Mouse (Mus musculus): ENCODE data around the gene Crocc. TPM values are rescaled to one million over a fixed set of nuclear protein-coding genes. Genes with fewer than 3 reads are reported as not detected.
A peak's percentile ranks its signal among the peaks of the same experiment; 100 is the strongest.

The Crocc gene
- polyA plus RNA-seq, 1 experiment from 2014 or later, result 1.6 TPM

DNA sequence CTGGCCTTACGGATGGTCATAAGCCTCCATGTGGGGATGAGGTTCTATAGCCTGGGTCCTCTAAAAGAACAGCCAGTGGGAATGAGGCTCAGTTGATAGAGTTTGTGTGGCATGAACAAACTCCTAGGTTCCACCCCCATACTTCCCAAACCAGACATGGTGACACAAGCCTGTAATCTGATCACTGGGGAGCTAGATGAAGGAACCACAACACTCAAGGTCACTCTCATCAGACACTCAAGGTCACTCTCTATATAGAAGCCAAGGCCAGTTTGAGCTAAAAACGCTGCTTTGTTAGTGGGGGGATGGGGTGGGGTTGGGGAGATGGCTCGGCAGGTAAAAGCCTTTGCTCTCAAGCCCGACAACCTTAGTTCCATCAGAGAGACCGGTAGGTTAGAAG is 39.6 kb upstream of the Crocc start:
- 65% methylated on average over 5 of the region's 5 CpGs for WGBS
- no peak for TF ChIP-seq EP300 (optimal IDR thresholded peaks at IDR 0.05)
- no peak for TF ChIP-seq CTCF (IDR thresholded peaks at IDR 0.05; ENCODE audit: low read depth)
- no peak for ATAC-seq (ENCODE audit: low FRiP score, low TSS enrichment)

DNA sequence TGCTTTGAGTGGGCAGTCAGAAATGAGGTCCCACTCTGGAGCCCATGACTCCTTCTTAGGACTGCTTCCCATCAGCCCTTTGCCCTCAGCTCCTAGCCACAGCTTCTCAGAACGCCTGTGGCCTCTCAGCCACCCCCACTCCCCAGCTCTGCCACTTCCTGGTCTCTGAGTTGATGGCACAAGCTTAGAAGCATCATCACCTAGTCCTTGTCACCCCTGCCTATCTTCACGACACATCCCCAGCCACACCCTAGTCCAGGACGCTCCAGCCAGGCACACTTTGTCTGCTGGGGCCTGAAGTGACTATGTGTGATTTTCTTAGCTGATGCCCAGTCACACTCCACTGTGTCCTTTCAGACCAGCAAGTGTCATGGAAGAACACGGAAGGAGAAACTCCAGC is 38.6 kb upstream of the Crocc start:
- no peak for DNase-seq (ENCODE audit: low spot score)
- Histone ChIP-seq H3K4me2 (replicated peaks; ENCODE audit: low read depth) (no peak overlapping the region), H3K9me3 (ENCODE audit: control insufficient read depth, low read length) (no peaks in the 10 kb centered on the region), H3K27ac (replicated peaks) (no peak overlapping the region), H3K9ac (ENCODE audit: low read length) (no peak overlapping the region), H3K4me3 (ENCODE audit: low read depth, low read length) (no peak overlapping the region), H3K4me1 (replicated peaks; ENCODE audit: control insufficient read depth, insufficient read depth) (no peaks in the 10 kb centered on the region), H3K27me3 (ENCODE audit: control insufficient read depth, insufficient read depth, low read length) (no peaks in the 10 kb centered on the region), H3K36me3 (ENCODE audit: control insufficient read depth, insufficient read depth, low read length) (no peaks in the 10 kb centered on the region)
- no peak for TF ChIP-seq EP300 (optimal IDR thresholded peaks at IDR 0.05)
- no peak for TF ChIP-seq CTCF (IDR thresholded peaks at IDR 0.05; ENCODE audit: low read depth)
- no peak for ATAC-seq (ENCODE audit: low FRiP score, low TSS enrichment)
- WGBS, result 69% methylated on average over 4 of the region's 4 CpGs

More for the DNA sequence above, 39.6 kb upstream of the Crocc start:
- H3K9ac ChIP-seq (ENCODE audit: low read length), result no peak overlapping the region
- no peaks in the 10 kb centered on the region for H3K4me1 ChIP-seq (replicated peaks; ENCODE audit: control insufficient read depth, insufficient read depth)
- no peak for DNase-seq (ENCODE audit: low spot score)
- no peaks in the 10 kb centered on the region for H3K36me3 ChIP-seq (ENCODE audit: control insufficient read depth, insufficient read depth, low read length)
- no peak overlapping the region for H3K4me2 ChIP-seq (replicated peaks; ENCODE audit: low read depth)
- H3K4me3 ChIP-seq (ENCODE audit: low read depth, low read length), result no peak overlapping the region
- no peaks in the 10 kb centered on the region for H3K9me3 ChIP-seq (ENCODE audit: control insufficient read depth, low read length)
- no peaks in the 10 kb centered on the region for H3K27me3 ChIP-seq (ENCODE audit: control insufficient read depth, insufficient read depth, low read length)
- no peak overlapping the region for H3K27ac ChIP-seq (replicated peaks)

GRCm38 (mm10) chr4:141096710-141097109 is 36.4 kb upstream of the Crocc start:
- H3K36me3 ChIP-seq (ENCODE audit: control insufficient read depth, insufficient read depth, low read length), result no peaks in the 10 kb centered on the region
- 22% methylated on average over 9 of the region's 9 CpGs for WGBS
- no peaks in the 10 kb centered on the region for H3K4me1 ChIP-seq (replicated peaks; ENCODE audit: control insufficient read depth, insufficient read depth)
- H3K9me3 ChIP-seq (ENCODE audit: control insufficient read depth, low read length), result no peaks in the 10 kb centered on the region
- no peaks in the 10 kb centered on the region for H3K27me3 ChIP-seq (ENCODE audit: control insufficient read depth, insufficient read depth, low read length)
- H3K4me3 ChIP-seq (ENCODE audit: low read depth, low read length), result no peak overlapping the region
- DNase-seq (ENCODE audit: low spot score) (no peak), ATAC-seq (ENCODE audit: low FRiP score, low TSS enrichment) (no peak)
- no peak overlapping the region for H3K9ac ChIP-seq (ENCODE audit: low read length)
- H3K4me2 ChIP-seq (replicated peaks; ENCODE audit: low read depth), result no peak overlapping the region
- TF ChIP-seq CTCF (IDR thresholded peaks at IDR 0.05; ENCODE audit: low read depth) (no peak), EP300 (optimal IDR thresholded peaks at IDR 0.05) (no peak)
- H3K27ac ChIP-seq (replicated peaks), result no peak overlapping the region

GRCm38 (mm10) chr4:141095016-141095415 is 34.7 kb upstream of the Crocc start:
- no peak overlapping the region for H3K4me2 ChIP-seq (replicated peaks; ENCODE audit: low read depth)
- DNase-seq (ENCODE audit: low spot score), result no peak
- TF ChIP-seq CTCF (IDR thresholded peaks at IDR 0.05; ENCODE audit: low read depth), result no peak
- TF ChIP-seq EP300 (optimal IDR thresholded peaks at IDR 0.05), result no peak
- no peaks in the 10 kb centered on the region for H3K4me1 ChIP-seq (replicated peaks; ENCODE audit: control insufficient read depth, insufficient read depth)
- no peak overlapping the region for H3K4me3 ChIP-seq (ENCODE audit: low read depth, low read length)
- H3K27ac ChIP-seq (replicated peaks), result no peak overlapping the region
- no peaks in the 10 kb centered on the region for H3K27me3 ChIP-seq (ENCODE audit: control insufficient read depth, insufficient read depth, low read length)
- 79% methylated on average over 10 of the region's 10 CpGs for WGBS
- H3K9me3 ChIP-seq (ENCODE audit: control insufficient read depth, low read length), result no peaks in the 10 kb centered on the region
- peak; percentile 42; the same call in 1 of the 2 replicates for ATAC-seq (ENCODE audit: low FRiP score, low TSS enrichment)
- H3K36me3 ChIP-seq (ENCODE audit: control insufficient read depth, insufficient read depth, low read length), result no peaks in the 10 kb centered on the region
- no peak overlapping the region for H3K9ac ChIP-seq (ENCODE audit: low read length)

DNA sequence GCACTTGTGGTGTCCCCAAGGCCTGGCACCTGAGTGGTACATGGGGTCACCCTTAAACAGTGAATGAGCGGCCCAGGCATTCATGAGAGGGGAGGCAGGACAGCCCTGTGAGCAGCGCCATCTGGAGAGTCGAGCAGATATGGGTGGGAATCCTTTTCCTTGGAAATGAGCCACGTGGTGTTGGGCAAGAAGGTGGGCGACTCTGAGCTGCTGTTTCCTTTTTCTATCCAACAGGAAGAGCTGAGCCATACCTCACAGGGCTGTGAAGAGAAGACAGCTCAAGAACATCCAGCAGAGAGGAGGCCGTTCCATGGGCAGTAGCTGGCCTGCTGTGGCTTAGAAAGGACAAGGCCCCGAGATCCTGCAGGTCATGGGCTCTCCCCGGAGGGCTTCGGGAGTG is 28.4 kb upstream of the Crocc start:
- 0 out of 2 replicates have a peak, but pooled peaks have one; percentile 37 for ATAC-seq (ENCODE audit: low FRiP score, low TSS enrichment)
- no peaks in the 10 kb centered on the region for H3K27me3 ChIP-seq (ENCODE audit: control insufficient read depth, insufficient read depth, low read length)
- H3K27ac ChIP-seq (replicated peaks), result no peak overlapping the region
- TF ChIP-seq EP300 (optimal IDR thresholded peaks at IDR 0.05) (no peak), CTCF (IDR thresholded peaks at IDR 0.05; ENCODE audit: low read depth) (no peak)
- H3K4me1 ChIP-seq (replicated peaks; ENCODE audit: control insufficient read depth, insufficient read depth), result no peaks in the 10 kb centered on the region
- no peaks in the 10 kb centered on the region for H3K9me3 ChIP-seq (ENCODE audit: control insufficient read depth, low read length)
- no peaks in the 10 kb centered on the region for H3K36me3 ChIP-seq (ENCODE audit: control insufficient read depth, insufficient read depth, low read length)
- no peak overlapping the region for H3K9ac ChIP-seq (ENCODE audit: low read length)
- H3K4me2 ChIP-seq (replicated peaks; ENCODE audit: low read depth), result no peak overlapping the region
- 52% methylated on average over 9 of the region's 9 CpGs for WGBS
- no peak for DNase-seq (ENCODE audit: low spot score)
- no peak overlapping the region for H3K4me3 ChIP-seq (ENCODE audit: low read depth, low read length)

- Histone ChIP-seq H3K27ac (replicated peaks) (no peak within 1 kb of the TSS), H3K27me3 (ENCODE audit: control insufficient read depth, insufficient read depth, low read length) (no peaks in the 10 kb centered on the region), H3K4me2 (replicated peaks; ENCODE audit: low read depth) (no peak within 1 kb of the TSS), H3K4me1 (replicated peaks; ENCODE audit: control insufficient read depth, insufficient read depth) (no peaks in the 10 kb centered on the region), H3K9me3 (ENCODE audit: control insufficient read depth, low read length) (no peaks in the 10 kb centered on the region), H3K4me3 (ENCODE audit: low read depth, low read length) (no peak within 1 kb of the TSS), H3K36me3 (ENCODE audit: control insufficient read depth, insufficient read depth, low read length) (no peaks in the 10 kb centered on the region), H3K9ac (ENCODE audit: low read length) (no peak within 1 kb of the TSS)
- 80% methylated on average over 6 of the region's 6 CpGs for WGBS
- TF ChIP-seq EP300 (optimal IDR thresholded peaks at IDR 0.05) (no peak), CTCF (IDR thresholded peaks at IDR 0.05; ENCODE audit: low read depth) (no peak)
- ATAC-seq (ENCODE audit: low FRiP score, low TSS enrichment) (no peak), DNase-seq (ENCODE audit: low spot score) (no peak)
Measured at GRCm38 (mm10) chr4:141088033-141088432, 27.7 kb upstream of the Crocc start, which contains the start of gene Spata21. Spata21 (plus strand) TSS chr4:141088333.

All from stomach, postnatal 0 days (tissue).